Mouse (Mus musculus) kidney, embryonic 14.5 days (tissue): Measurements from ENCODE around the gene Zbtb5. TPM values are rescaled to one million over a fixed set of nuclear protein-coding genes. Genes with fewer than 3 reads are reported as not detected.
"Not testable (repeated sequence)": the region's sequence is repeated elsewhere in the genome, so short reads cannot be mapped to it uniquely, and the experiment has no call there.

ENCODE experiments used
- ATAC-seq: fragments of 200-750 bp; cut with Nextera tagmentation; 2 replicates; pipeline ENCODE4 v1.8.0; 2017; ENCODE audit warnings: moderate number of reproducible peaks, mild to moderate bottlenecking, moderate TSS enrichment, moderate library complexity; ENCODE audit not compliant: low FRiP score, low TSS enrichment
- H3K27ac ChIP-seq: fragments of 300-500 bp; sonication (generic); 2 replicates; pipeline ENCODE4 v1.5.1; 2014; ENCODE audit warnings: low read depth, mild to moderate bottlenecking, low read length, moderate library complexity, mixed read lengths
- H3K27me3 ChIP-seq: fragments of 300-500 bp; sonication (generic); 2 replicates; pipeline ENCODE4 v1.6.1; 2014; ENCODE audit warnings: mild to moderate bottlenecking, low read length; ENCODE audit not compliant: control insufficient read depth, insufficient read depth
- H3K36me3 ChIP-seq: fragments of 300-500 bp; sonication (generic); 2 replicates; pipeline ENCODE4 v1.6.1; 2014; ENCODE audit warnings: low read length, mixed read lengths; ENCODE audit not compliant: control insufficient read depth, insufficient read depth
- H3K4me1 ChIP-seq: fragments of 300-500 bp; sonication (generic); 2 replicates; pipeline ENCODE4 v1.6.1; 2014; ENCODE audit warnings: low read length, mixed read lengths; ENCODE audit not compliant: control insufficient read depth, insufficient read depth
- H3K4me2 ChIP-seq: fragments of 300-500 bp; sonication (generic); replicated peaks from 2 replicates; pipeline ENCODE4 v1.6.1; 2014; ENCODE audit warnings: low read depth, mild to moderate bottlenecking, low read length
- H3K4me3 ChIP-seq: fragments of 300-500 bp; sonication (generic); 2 replicates; pipeline ENCODE4 v1.5.1; 2014; ENCODE audit warnings: mild to moderate bottlenecking, low read length
- H3K9ac ChIP-seq: fragments of 300-500 bp; sonication (generic); 2 replicates; pipeline ENCODE4 v1.6.1; 2014; ENCODE audit warnings: low read depth, mild to moderate bottlenecking, low read length, moderate library complexity
- H3K9me3 ChIP-seq: fragments of 300-500 bp; sonication (generic); 2 replicates; pipeline ENCODE4 v1.6.1; 2016; ENCODE audit warnings: low read length; ENCODE audit not compliant: control insufficient read depth
- WGBS: fragments of 180-500 bp; shearing (Covaris S2); extraction: QIAGEN DNeasy Blood & Tissue Kit; methylation state at CpG from one replicate; pipeline ENCODE4 v1.1.7; 2014; 5-methylcytosine and 5-hydroxymethylcytosine counted together
- polyA plus RNA-seq: library from polyadenylated mRNA; unstranded; fragments of >200 nt; fragmentation: Nextera tagmentation; extraction: Ambion mirVana; gene quantifications from 2 replicates; pipeline ENCODE4 v1.2.1, GENCODE M21; 2014

Zbtb5 gene
- polyA plus RNA-seq, 1 experiment from 2014 or later: 27.2 TPM

DNA sequence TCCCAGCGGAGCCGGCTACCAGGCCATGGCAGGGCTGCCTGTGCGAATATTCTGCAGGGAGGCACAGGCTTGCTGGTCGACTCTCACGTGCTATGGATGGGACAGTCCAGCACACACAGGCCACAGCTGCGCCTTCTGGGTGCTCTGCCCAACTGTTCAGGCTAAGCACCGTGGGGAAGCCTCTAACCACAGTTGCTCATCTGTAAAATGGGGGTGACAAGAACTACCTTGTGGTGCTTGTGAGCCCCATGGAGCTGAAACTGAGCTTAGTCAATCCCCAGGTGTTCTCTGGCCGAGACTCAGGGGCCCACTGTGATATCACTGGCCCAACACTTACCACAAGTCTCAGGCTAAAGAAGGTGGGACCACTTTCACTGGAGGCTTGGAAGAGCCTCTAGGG is 44.8 kb downstream of the Zbtb5 start:
- H3K4me3 ChIP-seq: no peak overlapping the region
- H3K27me3 ChIP-seq: no peaks in the 10 kb centered on the region
- no peaks in the 10 kb centered on the region for H3K9me3 ChIP-seq
- ATAC-seq: no peak
- no peaks in the 10 kb centered on the region for H3K4me1 ChIP-seq
- no peaks in the 10 kb centered on the region for H3K36me3 ChIP-seq
- no peak overlapping the region for H3K27ac ChIP-seq
- H3K9ac ChIP-seq: no peak overlapping the region
- no peak overlapping the region for H3K4me2 ChIP-seq
- 89% methylated on average over 8 of the region's 8 CpGs for WGBS

DNA sequence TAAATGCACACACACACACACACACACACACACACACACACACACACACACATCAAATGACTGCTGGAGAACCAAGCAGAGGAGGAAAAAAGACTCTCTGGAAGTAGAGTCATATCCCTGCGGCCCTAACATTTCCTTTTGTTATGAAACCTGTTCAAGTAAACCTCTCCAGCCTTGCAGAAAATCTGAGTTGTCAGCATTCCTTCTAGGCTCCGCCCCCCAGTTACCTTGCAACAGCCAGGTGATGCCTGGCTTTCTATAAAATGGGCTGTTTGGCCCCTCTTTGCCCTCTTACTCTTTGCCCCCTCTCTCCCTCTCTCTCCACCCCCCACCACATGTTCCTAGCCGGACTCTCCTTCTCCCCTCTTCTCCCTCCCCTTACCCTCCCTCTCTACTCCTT is 46.5 kb downstream of the Zbtb5 start:
- H3K27ac ChIP-seq: no peak overlapping the region
- no peaks in the 10 kb centered on the region for H3K27me3 ChIP-seq
- no peaks in the 10 kb centered on the region for H3K4me1 ChIP-seq
- no peaks in the 10 kb centered on the region for H3K9me3 ChIP-seq
- no peaks in the 10 kb centered on the region for H3K36me3 ChIP-seq
- no peak for ATAC-seq
- 83% methylated on average over 3 of the region's 3 CpGs for WGBS
- no peak overlapping the region for H3K4me2 ChIP-seq
- H3K9ac ChIP-seq: no peak overlapping the region
- H3K4me3 ChIP-seq: no peak overlapping the region

DNA sequence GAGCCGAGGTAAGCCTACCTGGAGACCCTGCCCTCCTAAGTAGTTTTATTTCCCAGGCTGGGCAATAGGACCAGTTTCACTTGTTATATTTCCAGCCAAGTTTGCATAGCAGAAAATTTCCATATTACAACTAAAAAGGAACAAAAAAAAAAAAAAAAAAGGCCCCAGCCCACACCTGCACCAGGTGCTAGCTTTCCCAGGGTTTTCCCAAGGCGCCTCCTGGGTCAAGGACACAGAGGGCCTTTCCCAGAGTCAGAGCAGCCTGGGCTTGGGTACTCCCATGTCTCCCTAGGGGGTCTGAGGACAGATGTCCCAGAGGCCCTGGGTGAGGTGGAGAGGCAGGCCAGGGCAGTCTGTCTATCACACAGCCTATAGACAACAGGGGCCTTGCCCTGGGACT is 47.0 kb downstream of the Zbtb5 start:
- 84% methylated on average over 2 of the region's 2 CpGs for WGBS
- no peak for ATAC-seq

DNA sequence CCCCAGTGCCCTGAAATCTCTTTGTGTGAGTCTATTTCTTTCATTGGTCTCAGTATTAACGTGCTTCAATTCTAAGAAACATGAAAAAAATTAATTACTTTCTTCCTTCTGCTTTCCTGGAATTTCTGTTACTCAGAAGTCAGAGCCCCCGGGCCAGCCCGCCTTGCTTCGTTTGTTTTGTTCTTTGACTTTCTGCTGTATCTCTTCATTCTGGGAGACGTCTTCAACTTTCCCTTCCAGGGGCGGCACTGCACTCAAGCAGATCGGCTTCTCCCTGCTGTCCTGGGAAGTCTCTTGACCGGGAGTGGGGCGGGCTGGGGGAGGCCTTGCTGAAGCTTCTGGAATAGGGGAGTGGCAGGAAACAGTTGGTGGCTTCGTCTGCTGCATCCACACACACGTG is 49.1 kb downstream of the Zbtb5 start:
- 69% methylated on average over 11 of the region's 11 CpGs for WGBS
- Histone ChIP-seq H3K9me3 (no peaks in the 10 kb centered on the region), H3K36me3 (no peaks in the 10 kb centered on the region), H3K27ac (no peak overlapping the region), H3K27me3 (no peaks in the 10 kb centered on the region), H3K4me2 (no peak overlapping the region), H3K4me1 (no peaks in the 10 kb centered on the region), H3K9ac (no peak overlapping the region), H3K4me3 (no peak overlapping the region)
- no peak for ATAC-seq

More for the DNA sequence above, 47.0 kb downstream of the Zbtb5 start:
- no peaks in the 10 kb centered on the region for H3K4me1 ChIP-seq
- no peaks in the 10 kb centered on the region for H3K27me3 ChIP-seq
- H3K27ac ChIP-seq: no peak overlapping the region
- H3K4me2 ChIP-seq: no peak overlapping the region
- H3K9me3 ChIP-seq: no peaks in the 10 kb centered on the region
- H3K4me3 ChIP-seq: no peak overlapping the region
- H3K36me3 ChIP-seq: no peaks in the 10 kb centered on the region
- H3K9ac ChIP-seq: no peak overlapping the region

DNA sequence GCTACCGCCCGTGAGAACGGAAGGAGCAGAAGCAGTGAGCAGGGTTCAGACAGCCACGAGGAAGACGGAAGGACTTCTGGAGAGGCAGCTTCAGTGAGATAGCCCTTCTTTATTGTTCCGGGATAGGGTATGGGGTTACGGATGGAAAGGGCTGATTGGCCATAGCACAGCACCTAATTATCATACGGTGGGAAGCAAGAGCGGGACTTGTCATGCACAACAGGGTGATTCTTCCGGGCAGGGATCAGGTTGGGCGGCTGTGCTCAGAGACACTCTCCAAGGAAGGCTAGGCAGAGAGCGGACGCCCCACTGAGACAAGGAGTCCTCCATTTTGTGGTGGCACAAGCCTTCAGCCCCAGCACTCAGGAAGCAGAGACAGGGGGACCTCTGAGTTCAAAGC is 53.0 kb downstream of the Zbtb5 start:
- WGBS: 93% methylated on average over 13 of the region's 13 CpGs
- no peak for ATAC-seq
- Histone ChIP-seq H3K9me3 (no peaks in the 10 kb centered on the region), H3K4me1 (no peaks in the 10 kb centered on the region), H3K9ac (no peak overlapping the region), H3K4me2 (no peak overlapping the region), H3K27ac (no peak overlapping the region), H3K4me3 (no peak overlapping the region), H3K36me3 (no peaks in the 10 kb centered on the region), H3K27me3 (no peaks in the 10 kb centered on the region)

DNA sequence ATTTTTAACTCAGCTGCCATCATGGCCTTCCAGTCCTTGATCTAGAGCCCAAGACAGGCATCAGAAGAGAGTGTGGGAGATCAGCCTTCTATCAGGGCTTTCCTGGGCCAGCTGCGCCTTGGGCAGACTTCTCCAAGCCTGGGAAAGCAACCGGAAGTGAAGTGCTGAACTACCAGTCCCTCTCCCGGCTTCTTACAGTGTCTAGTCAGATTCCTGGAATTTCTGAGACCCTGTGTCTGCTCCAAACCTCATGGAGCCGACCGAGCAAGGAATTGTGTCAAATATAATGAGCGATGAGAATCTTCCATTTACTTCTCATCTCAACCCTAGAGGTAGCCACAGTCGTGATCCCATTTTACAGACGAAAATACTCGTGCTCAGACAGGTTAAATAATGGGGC is 53.4 kb downstream of the Zbtb5 start:
- Histone ChIP-seq H3K4me1 (no peaks in the 10 kb centered on the region), H3K9ac (no peak overlapping the region), H3K4me3 (no peak overlapping the region), H3K36me3 (no peaks in the 10 kb centered on the region), H3K27ac (no peak overlapping the region), H3K4me2 (no peak overlapping the region), H3K9me3 (no peaks in the 10 kb centered on the region), H3K27me3 (no peaks in the 10 kb centered on the region)
- WGBS: 89% methylated on average over 9 of the region's 9 CpGs
- no peak for ATAC-seq

DNA sequence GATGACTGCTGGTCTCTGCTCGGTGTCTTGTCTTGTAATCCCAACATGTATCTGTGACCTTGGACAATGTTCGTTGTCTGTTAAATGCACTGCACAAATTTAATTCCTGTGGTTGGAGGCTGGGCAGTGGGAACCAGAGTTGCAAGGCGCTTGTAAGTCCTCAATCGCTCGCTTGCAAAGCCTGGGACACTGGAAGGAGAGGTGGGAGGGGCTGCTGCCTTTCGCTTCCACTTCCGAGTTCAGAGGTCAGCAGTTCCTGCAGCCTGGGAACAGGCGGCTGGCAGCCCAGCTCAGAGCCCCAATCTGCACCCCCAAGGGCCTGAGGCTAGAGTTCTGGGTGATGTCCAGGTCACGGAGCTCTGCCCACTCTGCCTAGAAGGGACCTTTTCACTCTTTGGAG is 59.2 kb downstream of the Zbtb5 start:
- no peak overlapping the region for H3K9ac ChIP-seq
- no peak for ATAC-seq
- H3K9me3 ChIP-seq: no peaks in the 10 kb centered on the region
- H3K27me3 ChIP-seq: no peaks in the 10 kb centered on the region
- 71% methylated on average over 9 of the region's 9 CpGs for WGBS
- no peak overlapping the region for H3K27ac ChIP-seq
- no peak overlapping the region for H3K4me3 ChIP-seq
- no peaks in the 10 kb centered on the region for H3K36me3 ChIP-seq
- no peak overlapping the region for H3K4me2 ChIP-seq
- H3K4me1 ChIP-seq: no peaks in the 10 kb centered on the region

DNA sequence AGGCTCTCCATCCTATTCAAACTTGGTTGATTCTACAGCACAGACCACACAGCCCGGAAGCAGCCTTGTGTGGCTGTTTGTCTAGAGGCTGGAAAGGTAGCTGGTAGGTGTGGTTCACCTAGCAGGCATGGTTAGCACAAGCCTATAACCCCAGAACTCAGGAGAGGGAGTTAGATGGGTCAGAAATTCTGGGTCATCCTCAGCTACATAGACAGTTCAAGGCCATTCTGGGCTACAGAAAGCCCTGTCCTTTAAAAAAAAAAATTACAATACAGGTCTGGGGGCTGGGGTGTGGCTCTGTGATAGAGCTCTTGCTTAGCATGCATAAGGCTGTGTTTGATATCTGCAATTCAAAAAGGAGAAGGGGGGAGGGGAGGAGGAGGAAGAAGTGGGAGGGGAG is 63.9 kb downstream of the Zbtb5 start:
- no peak overlapping the region for H3K27ac ChIP-seq
- no peaks in the 10 kb centered on the region for H3K9me3 ChIP-seq
- H3K27me3 ChIP-seq: no peaks in the 10 kb centered on the region
- H3K36me3 ChIP-seq: no peaks in the 10 kb centered on the region
- H3K9ac ChIP-seq: no peak overlapping the region
- no peak overlapping the region for H3K4me3 ChIP-seq
- H3K4me1 ChIP-seq: no peaks in the 10 kb centered on the region
- no peak overlapping the region for H3K4me2 ChIP-seq
- 92% methylated on average over 1 of the region's 1 CpGs for WGBS
- ATAC-seq: no peak

DNA sequence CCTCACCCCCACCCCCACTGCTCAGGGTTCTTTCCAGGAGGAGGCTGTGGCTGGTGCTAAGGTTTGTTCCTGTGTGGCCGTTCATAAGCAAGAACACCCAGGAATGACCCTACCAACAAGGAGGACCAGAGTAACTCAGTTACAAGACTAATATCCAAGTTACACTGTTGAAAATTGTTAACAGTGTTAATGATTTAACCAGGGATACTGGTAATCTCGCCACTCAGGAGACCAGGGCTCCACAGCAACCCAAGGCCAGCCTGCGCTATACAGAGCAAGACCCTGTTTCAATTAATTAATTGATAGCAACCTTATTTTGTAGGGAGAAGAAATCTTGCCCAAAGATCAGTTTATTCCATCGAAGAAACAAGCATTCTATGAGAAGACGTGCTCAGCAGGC is 64.7 kb downstream of the Zbtb5 start:
- H3K27me3 ChIP-seq: no peaks in the 10 kb centered on the region
- 69% methylated on average over 5 of the region's 5 CpGs for WGBS
- H3K27ac ChIP-seq: no peak overlapping the region
- no peaks in the 10 kb centered on the region for H3K9me3 ChIP-seq
- H3K9ac ChIP-seq: no peak overlapping the region
- H3K36me3 ChIP-seq: no peaks in the 10 kb centered on the region
- no peak for ATAC-seq
- no peak overlapping the region for H3K4me2 ChIP-seq
- H3K4me3 ChIP-seq: no peak overlapping the region
- H3K4me1 ChIP-seq: no peaks in the 10 kb centered on the region

DNA sequence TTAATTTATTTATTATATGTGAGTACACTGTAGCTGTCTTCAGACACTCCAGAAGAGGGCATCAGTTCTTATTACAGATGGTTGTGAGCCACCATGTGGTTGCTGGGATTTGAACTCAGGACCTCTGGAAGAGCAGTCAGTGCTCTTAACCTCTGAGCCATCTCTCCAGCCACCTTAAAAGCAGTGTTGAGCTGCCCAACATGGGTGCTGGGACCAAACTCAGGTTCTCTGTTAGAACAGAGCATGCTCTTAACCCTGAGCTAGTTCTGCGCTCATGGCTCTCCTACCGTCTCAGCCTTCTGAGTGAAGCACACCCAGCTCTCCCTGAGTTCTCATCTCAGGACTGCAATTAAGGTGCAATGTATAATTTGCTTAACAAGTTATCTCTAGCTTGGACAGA is 66.1 kb downstream of the Zbtb5 start:
- not testable (repeated sequence) for ATAC-seq, H3K9me3 ChIP-seq, H3K36me3 ChIP-seq, H3K4me1 ChIP-seq, H3K27ac ChIP-seq, H3K9ac ChIP-seq, H3K4me2 ChIP-seq, H3K27me3 ChIP-seq, H3K4me3 ChIP-seq
- 90% methylated on average over 2 of the region's 2 CpGs for WGBS
